Mouse (Mus musculus): ENCODE data around the gene Hpcal1. TPM values are rescaled to one million over a fixed set of nuclear protein-coding genes. Genes with fewer than 3 reads are reported as not detected.

Hpcal1 gene
- polyA plus RNA-seq, 1 experiment from 2014 or later, result 167 TPM

DNA sequence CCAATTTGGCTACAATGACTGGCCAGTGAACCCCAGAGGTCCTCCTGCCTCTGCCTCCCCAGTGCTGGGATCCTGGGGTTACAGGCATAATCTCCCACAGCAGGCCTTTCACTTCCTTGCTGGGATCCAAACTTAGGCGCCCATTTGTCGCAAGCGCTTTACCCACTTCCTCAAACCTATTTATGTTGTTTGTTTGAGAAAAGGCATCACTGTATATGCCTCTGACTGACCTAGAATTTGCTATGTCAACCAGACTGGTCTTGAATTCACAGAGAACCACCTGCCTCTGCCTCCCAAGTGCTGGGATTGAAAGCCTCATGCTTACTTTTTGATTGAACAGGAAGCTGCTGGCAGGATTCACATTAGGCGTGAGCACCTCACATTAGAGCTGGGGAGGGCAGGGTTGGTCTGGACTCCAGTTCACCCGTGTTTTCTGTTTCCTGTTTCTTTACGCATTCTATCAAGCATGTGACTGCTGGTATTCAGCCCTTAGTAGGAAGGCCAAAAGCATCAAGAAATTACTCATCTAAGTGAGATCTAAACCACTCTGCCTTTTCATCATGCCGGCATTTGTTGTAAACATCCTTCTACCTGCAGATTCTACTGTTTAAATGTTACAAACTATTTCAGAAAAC is 33.0 kb upstream of the Hpcal1 start:
- Histone ChIP-seq H3K27me3 (replicated peaks; ENCODE audit: control insufficient read depth, insufficient read depth, low read length) (no peaks in the 10 kb centered on the region), H3K9ac (ENCODE audit: low read depth, low read length) (no peak overlapping the region), H3K9me3 (ENCODE audit: control insufficient read depth, low read length) (no peaks in the 10 kb centered on the region), H3K4me2 (ENCODE audit: low read length) (no peak overlapping the region), H3K4me1 (ENCODE audit: control insufficient read depth, insufficient read depth, low read depth, low read length) (peaks cover 2% of the 10 kb centered on the region; the same call in 1 of the 2 replicates), H3K4me3 (ENCODE audit: low read length) (no peak overlapping the region), H3K36me3 (ENCODE audit: control insufficient read depth, insufficient read depth, low read length) (no peaks in the 10 kb centered on the region), H3K27ac (ENCODE audit: low read depth, low read length) (no peak overlapping the region)
- 94% methylated on average over 7 of the region's 7 CpGs for WGBS
- ATAC-seq, result no peak

DNA sequence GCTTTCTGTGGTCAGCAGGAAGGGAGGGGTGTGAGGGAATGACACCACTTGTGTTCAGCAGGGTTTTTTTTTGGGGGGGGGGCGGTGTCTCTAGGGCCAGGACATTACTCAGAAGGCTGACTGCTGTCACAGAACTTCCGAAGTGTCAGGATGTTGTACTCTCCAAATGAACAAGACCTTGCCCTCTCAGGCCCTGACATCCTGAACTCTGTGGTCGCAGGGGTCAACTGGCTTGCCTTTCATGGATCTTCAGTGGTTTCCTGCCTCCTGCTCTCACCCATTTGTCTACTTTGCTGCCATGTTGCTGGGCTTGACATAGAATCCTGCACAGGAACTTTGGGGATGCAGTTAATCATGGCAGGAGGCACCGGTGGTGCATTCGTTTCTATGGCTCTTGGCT is 32.1 kb upstream of the Hpcal1 start:
- Histone ChIP-seq H3K4me3 (ENCODE audit: low read length) (no peak overlapping the region), H3K4me2 (ENCODE audit: low read length) (no peak overlapping the region), H3K9ac (ENCODE audit: low read depth, low read length) (no peak overlapping the region), H3K9me3 (ENCODE audit: control insufficient read depth, low read length) (no peaks in the 10 kb centered on the region), H3K36me3 (ENCODE audit: control insufficient read depth, insufficient read depth, low read length) (no peaks in the 10 kb centered on the region), H3K27ac (ENCODE audit: low read depth, low read length) (no peak overlapping the region), H3K27me3 (replicated peaks; ENCODE audit: control insufficient read depth, insufficient read depth, low read length) (no peaks in the 10 kb centered on the region), H3K4me1 (ENCODE audit: control insufficient read depth, insufficient read depth, low read depth, low read length) (peaks cover 2% of the 10 kb centered on the region; the same call in 1 of the 2 replicates)
- WGBS, result 79% methylated on average over 5 of the region's 5 CpGs
- no peak for ATAC-seq

DNA sequence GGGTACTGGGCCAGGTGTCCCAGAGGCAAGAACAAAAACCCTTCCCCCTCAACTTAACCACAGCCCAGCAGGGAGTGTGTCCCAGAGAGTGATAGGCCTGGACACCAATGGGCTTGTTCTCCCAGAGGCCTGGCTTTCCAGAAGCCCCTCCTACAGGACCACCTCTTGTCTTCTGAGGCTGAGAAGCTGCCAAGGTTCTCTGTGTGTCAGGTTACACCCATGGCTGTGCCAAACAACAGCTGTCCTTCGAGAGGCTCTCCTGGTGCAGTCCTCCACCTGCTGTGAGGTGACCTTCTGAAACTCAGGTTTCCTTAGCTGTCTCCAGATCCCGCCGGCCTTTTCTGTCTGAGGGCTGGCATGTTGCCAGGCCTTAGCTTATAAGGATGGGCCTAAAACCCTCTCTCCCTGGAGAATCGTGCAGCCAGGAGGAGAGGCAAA is 29.2 kb upstream of the Hpcal1 start:
- no peak overlapping the region for H3K4me2 ChIP-seq (ENCODE audit: low read length)
- no peak overlapping the region for H3K9ac ChIP-seq (ENCODE audit: low read depth, low read length)
- ATAC-seq, result peak; percentile 63
- 5% methylated on average over 4 of the region's 4 CpGs for WGBS
- H3K4me1 ChIP-seq (ENCODE audit: control insufficient read depth, insufficient read depth, low read depth, low read length), result peaks cover 2% of the 10 kb centered on the region; the same call in 1 of the 2 replicates
- H3K4me3 ChIP-seq (ENCODE audit: low read length), result no peak overlapping the region
- no peak overlapping the region for H3K27ac ChIP-seq (ENCODE audit: low read depth, low read length)
- H3K36me3 ChIP-seq (ENCODE audit: control insufficient read depth, insufficient read depth, low read length), result no peaks in the 10 kb centered on the region
- H3K27me3 ChIP-seq (replicated peaks; ENCODE audit: control insufficient read depth, insufficient read depth, low read length), result no peaks in the 10 kb centered on the region
- H3K9me3 ChIP-seq (ENCODE audit: control insufficient read depth, low read length), result no peaks in the 10 kb centered on the region

DNA sequence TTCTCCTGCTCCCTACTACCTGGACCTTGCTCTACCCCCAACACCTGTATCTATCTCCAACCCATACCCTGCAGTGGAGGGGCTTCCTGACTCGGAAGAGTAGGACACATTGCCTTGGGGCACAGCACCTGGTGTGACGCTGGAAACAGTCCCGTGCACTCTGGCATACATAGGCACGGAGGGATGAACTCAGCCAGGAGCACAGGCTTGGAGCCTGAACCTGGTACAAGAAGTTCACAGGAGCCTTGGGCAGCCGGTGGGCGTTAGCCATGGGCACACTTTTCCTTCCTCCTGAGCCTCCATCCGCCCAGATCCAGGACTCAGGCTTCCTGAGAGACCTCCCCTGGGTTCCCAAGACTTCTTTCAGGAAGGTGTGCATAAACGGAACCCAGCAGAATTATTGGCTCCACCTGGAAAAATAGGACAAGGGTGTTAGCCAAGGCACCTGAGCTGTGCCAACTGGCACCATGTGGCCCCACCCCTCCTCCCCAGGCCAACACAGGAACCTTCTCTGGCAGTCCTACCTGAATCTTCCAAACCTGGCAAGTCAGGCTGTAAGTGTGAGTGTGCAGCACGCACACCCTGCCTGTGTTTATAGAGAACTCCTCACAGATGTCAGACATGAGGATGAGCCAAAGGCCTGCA is 26.5 kb upstream of the Hpcal1 start:
- H3K9ac ChIP-seq (ENCODE audit: low read depth, low read length), result no peak overlapping the region
- no peaks in the 10 kb centered on the region for H3K27me3 ChIP-seq (replicated peaks; ENCODE audit: control insufficient read depth, insufficient read depth, low read length)
- no peaks in the 10 kb centered on the region for H3K36me3 ChIP-seq (ENCODE audit: control insufficient read depth, insufficient read depth, low read length)
- H3K4me2 ChIP-seq (ENCODE audit: low read length), result no peak overlapping the region
- H3K27ac ChIP-seq (ENCODE audit: low read depth, low read length), result no peak overlapping the region
- WGBS, result 83% methylated on average over 9 of the region's 9 CpGs
- no peak overlapping the region for H3K4me3 ChIP-seq (ENCODE audit: low read length)
- H3K4me1 ChIP-seq (ENCODE audit: control insufficient read depth, insufficient read depth, low read depth, low read length), result peaks cover 2% of the 10 kb centered on the region; the same call in 1 of the 2 replicates
- no peak for ATAC-seq
- H3K9me3 ChIP-seq (ENCODE audit: control insufficient read depth, low read length), result no peaks in the 10 kb centered on the region

DNA sequence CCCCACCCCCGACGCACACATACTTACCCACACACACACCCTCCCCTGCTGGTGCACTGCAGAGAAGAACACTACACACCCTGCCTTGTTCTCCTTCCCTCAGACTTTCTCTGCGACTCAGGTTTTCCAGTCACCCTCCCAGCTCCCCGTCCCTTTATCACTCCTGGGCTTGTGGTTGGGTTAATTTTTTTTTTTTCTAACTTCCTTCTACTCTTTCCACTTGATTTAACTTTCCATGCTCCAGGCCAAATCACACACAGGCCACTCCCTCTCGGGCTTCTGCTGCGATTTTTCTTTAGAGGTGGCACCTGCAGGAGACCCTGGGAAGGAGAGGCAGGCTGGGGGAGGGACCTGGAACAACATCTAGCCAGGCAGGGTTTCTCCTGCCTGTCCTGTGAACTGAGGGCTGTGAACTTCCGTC is 24.7 kb upstream of the Hpcal1 start:
- Histone ChIP-seq H3K9ac (ENCODE audit: low read depth, low read length) (no peak overlapping the region), H3K27me3 (replicated peaks; ENCODE audit: control insufficient read depth, insufficient read depth, low read length) (no peaks in the 10 kb centered on the region), H3K27ac (ENCODE audit: low read depth, low read length) (no peak overlapping the region), H3K36me3 (ENCODE audit: control insufficient read depth, insufficient read depth, low read length) (no peaks in the 10 kb centered on the region), H3K4me1 (ENCODE audit: control insufficient read depth, insufficient read depth, low read depth, low read length) (peaks cover 2% of the 10 kb centered on the region; the same call in 1 of the 2 replicates), H3K9me3 (ENCODE audit: control insufficient read depth, low read length) (no peaks in the 10 kb centered on the region), H3K4me2 (ENCODE audit: low read length) (no peak overlapping the region), H3K4me3 (ENCODE audit: low read length) (no peak overlapping the region)
- ATAC-seq, result no peak
- 63% methylated on average over 7 of the region's 7 CpGs for WGBS

DNA sequence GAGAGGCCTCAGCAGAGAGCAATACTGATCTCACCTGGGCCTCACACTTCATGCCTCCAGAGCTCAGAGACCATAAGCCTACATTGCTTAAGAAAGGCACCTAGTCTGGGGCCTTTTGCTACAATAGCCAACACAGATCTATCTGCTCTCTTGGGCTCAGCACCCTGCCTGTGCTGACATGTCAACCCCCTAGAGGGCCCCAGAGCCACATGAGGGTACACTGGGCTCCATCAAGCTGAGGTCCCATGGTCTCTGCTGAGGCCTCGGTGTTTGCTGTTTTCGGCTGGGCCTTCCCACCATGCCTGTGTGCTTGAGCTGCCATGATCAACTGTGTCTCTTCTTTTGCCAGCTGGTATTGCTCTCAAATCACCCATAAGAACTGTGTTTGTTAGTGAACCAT is 24.0 kb upstream of the Hpcal1 start:
- H3K27me3 ChIP-seq (replicated peaks; ENCODE audit: control insufficient read depth, insufficient read depth, low read length), result no peaks in the 10 kb centered on the region
- H3K36me3 ChIP-seq (ENCODE audit: control insufficient read depth, insufficient read depth, low read length), result no peaks in the 10 kb centered on the region
- H3K9me3 ChIP-seq (ENCODE audit: control insufficient read depth, low read length), result no peaks in the 10 kb centered on the region
- H3K4me2 ChIP-seq (ENCODE audit: low read length), result no peak overlapping the region
- WGBS, result 94% methylated on average over 2 of the region's 2 CpGs
- ATAC-seq, result no peak
- peaks cover under 1% of the 10 kb centered on the region; the same call in 1 of the 2 replicates for H3K4me1 ChIP-seq (ENCODE audit: control insufficient read depth, insufficient read depth, low read depth, low read length)
- no peak overlapping the region for H3K27ac ChIP-seq (ENCODE audit: low read depth, low read length)
- no peak overlapping the region for H3K9ac ChIP-seq (ENCODE audit: low read depth, low read length)
- H3K4me3 ChIP-seq (ENCODE audit: low read length), result no peak overlapping the region

DNA sequence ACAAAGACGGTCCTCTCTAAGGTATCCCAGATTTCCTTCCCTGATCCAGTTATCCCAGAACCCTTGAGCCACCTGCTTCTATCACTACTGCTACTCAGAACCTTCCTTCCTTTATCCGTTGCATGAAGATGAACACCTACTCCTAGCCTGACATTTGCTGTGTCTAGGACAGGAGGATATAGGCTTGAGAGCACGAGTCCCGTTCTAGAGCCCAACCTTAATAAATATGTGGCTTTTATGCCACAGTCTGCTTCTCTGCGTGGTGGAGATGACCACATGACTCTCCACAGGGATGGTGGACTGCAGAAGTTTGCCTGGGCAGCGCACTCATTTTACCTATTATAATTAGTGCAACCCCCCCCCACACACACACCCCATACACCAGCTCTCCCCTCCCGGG is 16.9 kb upstream of the Hpcal1 start:
- Histone ChIP-seq H3K27ac (ENCODE audit: low read depth, low read length) (no peak overlapping the region), H3K36me3 (ENCODE audit: control insufficient read depth, insufficient read depth, low read length) (no peaks in the 10 kb centered on the region), H3K9ac (ENCODE audit: low read depth, low read length) (no peak overlapping the region), H3K4me2 (ENCODE audit: low read length) (no peak overlapping the region), H3K27me3 (replicated peaks; ENCODE audit: control insufficient read depth, insufficient read depth, low read length) (no peaks in the 10 kb centered on the region), H3K4me3 (ENCODE audit: low read length) (no peak overlapping the region), H3K9me3 (ENCODE audit: control insufficient read depth, low read length) (no peaks in the 10 kb centered on the region), H3K4me1 (ENCODE audit: control insufficient read depth, insufficient read depth, low read depth, low read length) (no peaks in the 10 kb centered on the region)
- no peak for ATAC-seq
- WGBS, result 65% methylated on average over 7 of the region's 7 CpGs

DNA sequence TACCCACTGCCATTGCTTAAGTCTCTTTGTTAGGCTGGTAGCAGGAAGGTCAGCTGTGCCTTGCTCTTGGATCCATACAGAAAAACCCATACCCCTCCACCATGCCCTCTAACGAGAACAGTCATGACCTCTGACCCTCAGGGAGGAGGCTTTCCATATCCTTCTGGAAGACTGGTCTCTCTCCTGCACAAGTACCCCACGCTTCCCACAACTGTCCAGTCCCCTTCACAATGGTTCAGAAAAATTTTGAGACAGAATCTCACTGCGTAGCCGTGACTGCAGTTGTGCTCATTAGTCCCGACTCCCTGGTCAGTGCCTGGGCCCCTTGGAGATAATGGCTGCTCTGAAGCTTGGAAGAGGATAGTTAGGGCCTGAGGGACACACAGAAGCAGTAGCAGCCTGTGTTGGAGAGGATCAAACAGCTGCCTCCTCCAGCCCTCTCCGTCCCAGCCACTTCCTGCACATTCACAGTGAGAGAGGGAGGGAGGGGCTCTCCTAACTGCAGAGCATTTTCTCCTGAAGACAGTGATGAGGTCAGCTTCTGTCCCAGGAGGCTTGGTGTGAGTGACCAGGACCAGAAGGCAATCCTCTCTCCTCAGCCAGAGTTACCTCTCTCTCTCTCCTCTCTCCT is 16.4 kb upstream of the Hpcal1 start:
- Histone ChIP-seq H3K4me3 (ENCODE audit: low read length) (no peak overlapping the region), H3K9me3 (ENCODE audit: control insufficient read depth, low read length) (no peaks in the 10 kb centered on the region), H3K4me1 (ENCODE audit: control insufficient read depth, insufficient read depth, low read depth, low read length) (no peaks in the 10 kb centered on the region), H3K27ac (ENCODE audit: low read depth, low read length) (no peak overlapping the region), H3K4me2 (ENCODE audit: low read length) (no peak overlapping the region), H3K36me3 (ENCODE audit: control insufficient read depth, insufficient read depth, low read length) (no peaks in the 10 kb centered on the region), H3K27me3 (replicated peaks; ENCODE audit: control insufficient read depth, insufficient read depth, low read length) (no peaks in the 10 kb centered on the region), H3K9ac (ENCODE audit: low read depth, low read length) (no peak overlapping the region)
- 45% methylated on average over 6 of the region's 6 CpGs for WGBS
- no peak for ATAC-seq

DNA sequence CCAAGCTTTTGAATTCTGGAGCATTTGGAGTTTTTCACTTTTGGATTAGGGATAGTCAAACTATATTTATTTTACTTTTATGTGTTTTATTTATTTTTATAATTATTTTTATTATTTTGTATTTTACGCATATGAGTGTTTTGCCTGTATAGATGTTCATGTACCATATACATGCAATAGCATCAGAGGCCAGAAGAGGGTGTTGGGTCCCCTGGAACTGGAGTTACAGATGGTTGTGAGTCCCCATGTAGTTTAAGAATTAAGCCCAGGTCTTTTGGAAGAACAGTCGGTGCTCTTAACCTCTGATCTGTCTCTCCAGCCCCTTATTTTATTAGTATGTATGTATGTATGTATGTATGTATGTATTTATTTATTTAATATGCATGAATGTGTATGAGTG is 12.9 kb upstream of the Hpcal1 start:
- 86% methylated on average over 2 of the region's 2 CpGs for WGBS
- Histone ChIP-seq H3K4me1 (ENCODE audit: control insufficient read depth, insufficient read depth, low read depth, low read length) (no peaks in the 10 kb centered on the region), H3K36me3 (ENCODE audit: control insufficient read depth, insufficient read depth, low read length) (no peaks in the 10 kb centered on the region), H3K9ac (ENCODE audit: low read depth, low read length) (no peak overlapping the region), H3K4me3 (ENCODE audit: low read length) (no peak overlapping the region), H3K27ac (ENCODE audit: low read depth, low read length) (no peak overlapping the region), H3K9me3 (ENCODE audit: control insufficient read depth, low read length) (no peaks in the 10 kb centered on the region), H3K4me2 (ENCODE audit: low read length) (no peak overlapping the region), H3K27me3 (replicated peaks; ENCODE audit: control insufficient read depth, insufficient read depth, low read length) (no peaks in the 10 kb centered on the region)
- ATAC-seq, result no peak

All from hindbrain, embryonic 16.5 days (tissue).